Mouse (Mus musculus): Measurements from ENCODE around the gene Med28. TPM values are rescaled to one million over a fixed set of nuclear protein-coding genes. Genes with fewer than 3 reads are reported as not detected.

Med28 gene
- polyA plus RNA-seq, 1 experiment from 2014 or later = 292 TPM

DNA sequence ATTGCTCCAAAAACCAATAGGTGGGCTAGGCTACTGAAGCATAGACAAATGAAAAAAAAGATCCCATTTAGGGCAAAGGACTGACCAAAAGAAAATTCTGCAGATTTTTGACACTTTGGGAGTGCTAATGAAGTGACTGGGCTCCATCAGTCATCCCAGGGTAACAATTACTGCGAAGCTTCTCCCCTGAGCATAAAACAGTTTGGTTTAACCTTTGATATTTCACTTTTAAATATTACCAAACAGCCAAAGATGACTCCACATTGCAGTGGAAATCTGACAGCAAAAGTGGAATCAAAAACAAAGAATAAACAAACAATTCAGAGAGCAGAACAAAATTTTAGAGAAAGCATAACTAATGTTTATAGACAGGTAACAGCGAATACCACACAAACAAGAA is 38.9 kb upstream of the Med28 start:
- no peaks in the 10 kb centered on the region for H3K36me3 ChIP-seq (ENCODE audit: control insufficient read depth, insufficient read depth, low read length)
- no peak for ATAC-seq (ENCODE audit: low FRiP score)
- no peak overlapping the region for H3K4me3 ChIP-seq (ENCODE audit: low read depth, low read length)
- H3K27me3 ChIP-seq (ENCODE audit: control insufficient read depth, insufficient read depth, low read length) = no peaks in the 10 kb centered on the region
- H3K27ac ChIP-seq (ENCODE audit: low read depth, low read length) = no peak overlapping the region
- H3K4me2 ChIP-seq (replicated peaks; ENCODE audit: low read depth, low read length) = no peak overlapping the region
- 83% methylated on average over 2 of the region's 2 CpGs for WGBS
- DNase-seq (ENCODE audit: low spot score) = no peak
- no peaks in the 10 kb centered on the region for H3K9me3 ChIP-seq (ENCODE audit: control insufficient read depth, low read length)
- H3K4me1 ChIP-seq (replicated peaks; ENCODE audit: control insufficient read depth, insufficient read depth, low read length) = no peaks in the 10 kb centered on the region
- no peak overlapping the region for H3K9ac ChIP-seq (ENCODE audit: low read depth, low read length)

GRCm38 (mm10) chr5:45482607-45483006 is 37.4 kb upstream of the Med28 start:
- DNase-seq (ENCODE audit: low spot score) (no peak), ATAC-seq (ENCODE audit: low FRiP score) (no peak)
- no peaks in the 10 kb centered on the region for H3K27me3 ChIP-seq (ENCODE audit: control insufficient read depth, insufficient read depth, low read length)
- no peak overlapping the region for H3K27ac ChIP-seq (ENCODE audit: low read depth, low read length)
- H3K9ac ChIP-seq (ENCODE audit: low read depth, low read length) = no peak overlapping the region
- no peaks in the 10 kb centered on the region for H3K36me3 ChIP-seq (ENCODE audit: control insufficient read depth, insufficient read depth, low read length)
- 83% methylated on average over 3 of the region's 3 CpGs for WGBS
- H3K4me1 ChIP-seq (replicated peaks; ENCODE audit: control insufficient read depth, insufficient read depth, low read length) = no peaks in the 10 kb centered on the region
- H3K9me3 ChIP-seq (ENCODE audit: control insufficient read depth, low read length) = no peaks in the 10 kb centered on the region
- no peak overlapping the region for H3K4me3 ChIP-seq (ENCODE audit: low read depth, low read length)
- H3K4me2 ChIP-seq (replicated peaks; ENCODE audit: low read depth, low read length) = no peak overlapping the region

GRCm38 (mm10) chr5:45483654-45484053 is 36.4 kb upstream of the Med28 start:
- H3K27me3 ChIP-seq (ENCODE audit: control insufficient read depth, insufficient read depth, low read length) = no peaks in the 10 kb centered on the region
- H3K9ac ChIP-seq (ENCODE audit: low read depth, low read length) = no peak overlapping the region
- 88% methylated on average over 1 of the region's 1 CpGs for WGBS
- H3K4me3 ChIP-seq (ENCODE audit: low read depth, low read length) = no peak overlapping the region
- no peaks in the 10 kb centered on the region for H3K4me1 ChIP-seq (replicated peaks; ENCODE audit: control insufficient read depth, insufficient read depth, low read length)
- ATAC-seq (ENCODE audit: low FRiP score) = no peak
- H3K27ac ChIP-seq (ENCODE audit: low read depth, low read length) = no peak overlapping the region
- H3K36me3 ChIP-seq (ENCODE audit: control insufficient read depth, insufficient read depth, low read length) = no peaks in the 10 kb centered on the region
- no peak overlapping the region for H3K4me2 ChIP-seq (replicated peaks; ENCODE audit: low read depth, low read length)
- no peak for DNase-seq (ENCODE audit: low spot score)
- H3K9me3 ChIP-seq (ENCODE audit: control insufficient read depth, low read length) = no peaks in the 10 kb centered on the region

DNA sequence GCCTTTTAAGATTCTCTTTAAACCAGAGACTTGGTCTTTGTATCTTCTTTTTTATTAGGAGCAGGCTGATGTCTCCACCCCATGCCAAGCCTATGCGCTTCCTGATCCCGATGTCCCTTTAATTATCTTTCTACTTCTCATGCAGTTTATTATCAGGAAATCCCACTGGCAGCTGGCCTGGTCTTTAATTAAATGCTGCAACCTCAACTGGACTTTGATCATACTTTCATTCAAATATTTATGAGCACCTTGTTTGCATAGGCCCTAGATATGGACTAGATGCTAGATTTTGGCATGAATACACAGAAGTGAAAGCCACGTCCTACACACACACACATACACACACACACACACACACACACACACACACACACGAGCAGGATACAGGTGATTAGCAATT is 28.3 kb upstream of the Med28 start:
- H3K4me1 ChIP-seq (replicated peaks; ENCODE audit: control insufficient read depth, insufficient read depth, low read length) = no peaks in the 10 kb centered on the region
- 87% methylated on average over 4 of the region's 4 CpGs for WGBS

GRCm38 (mm10) chr5:45493191-45494092 is 26.6 kb upstream of the Med28 start, which contains the start of gene Lap3:
TSS of gene Lap3 (plus strand) at chr5:45493374.
- under 1% methylated on average over 70 of the region's 78 CpGs for WGBS
- no peaks in the 10 kb centered on the region for H3K9me3 ChIP-seq (ENCODE audit: control insufficient read depth, low read length)
- H3K9ac ChIP-seq (ENCODE audit: low read depth, low read length) = peak within 1 kb of the TSS; percentile 72
- no peaks in the 10 kb centered on the region for H3K4me1 ChIP-seq (replicated peaks; ENCODE audit: control insufficient read depth, insufficient read depth, low read length)
- H3K27ac ChIP-seq (ENCODE audit: low read depth, low read length) = no peak within 1 kb of the TSS
- ATAC-seq (ENCODE audit: low FRiP score) (peak; percentile 97), DNase-seq (ENCODE audit: low spot score) (peak; percentile 99)
- H3K4me3 ChIP-seq (ENCODE audit: low read depth, low read length) = peak within 1 kb of the TSS; percentile 55
- peak within 1 kb of the TSS; percentile 70 for H3K4me2 ChIP-seq (replicated peaks; ENCODE audit: low read depth, low read length)
- H3K36me3 ChIP-seq (ENCODE audit: control insufficient read depth, insufficient read depth, low read length) = no peaks in the 10 kb centered on the region
- H3K27me3 ChIP-seq (ENCODE audit: control insufficient read depth, insufficient read depth, low read length) = no peaks in the 10 kb centered on the region

More for the DNA sequence above, 28.3 kb upstream of the Med28 start:
- no peaks in the 10 kb centered on the region for H3K27me3 ChIP-seq (ENCODE audit: control insufficient read depth, insufficient read depth, low read length)
- DNase-seq (ENCODE audit: low spot score) (no peak), ATAC-seq (ENCODE audit: low FRiP score) (no peak)
- no peaks in the 10 kb centered on the region for H3K9me3 ChIP-seq (ENCODE audit: control insufficient read depth, low read length)
- H3K27ac ChIP-seq (ENCODE audit: low read depth, low read length) = no peak overlapping the region
- no peaks in the 10 kb centered on the region for H3K36me3 ChIP-seq (ENCODE audit: control insufficient read depth, insufficient read depth, low read length)
- no peak overlapping the region for H3K9ac ChIP-seq (ENCODE audit: low read depth, low read length)
- H3K4me3 ChIP-seq (ENCODE audit: low read depth, low read length) = no peak overlapping the region
- H3K4me2 ChIP-seq (replicated peaks; ENCODE audit: low read depth, low read length) = no peak overlapping the region

- 0 out of 2 replicates have a peak, but pooled peaks have one; percentile 1 for ATAC-seq (ENCODE audit: low FRiP score)
- 68% methylated on average over 9 of the region's 9 CpGs for WGBS
- H3K27me3 ChIP-seq (ENCODE audit: control insufficient read depth, insufficient read depth, low read length) = no peaks in the 10 kb centered on the region
- peak overlapping the region; percentile 70 for H3K4me2 ChIP-seq (replicated peaks; ENCODE audit: low read depth, low read length)
- peak overlapping the region; percentile 55 for H3K4me3 ChIP-seq (ENCODE audit: low read depth, low read length)
- H3K9ac ChIP-seq (ENCODE audit: low read depth, low read length) = peak overlapping the region; percentile 72
- peak; percentile 5 for DNase-seq (ENCODE audit: low spot score)
- H3K27ac ChIP-seq (ENCODE audit: low read depth, low read length) = no peak overlapping the region
- no peaks in the 10 kb centered on the region for H3K4me1 ChIP-seq (replicated peaks; ENCODE audit: control insufficient read depth, insufficient read depth, low read length)
- no peaks in the 10 kb centered on the region for H3K36me3 ChIP-seq (ENCODE audit: control insufficient read depth, insufficient read depth, low read length)
- H3K9me3 ChIP-seq (ENCODE audit: control insufficient read depth, low read length) = no peaks in the 10 kb centered on the region
Observed at GRCm38 (mm10) chr5:45494093-45494755, 25.8 kb upstream of the Med28 start.

GRCm38 (mm10) chr5:45495429-45495975 is 24.5 kb upstream of the Med28 start:
- no peak overlapping the region for H3K4me2 ChIP-seq (replicated peaks; ENCODE audit: low read depth, low read length)
- DNase-seq (ENCODE audit: low spot score) (no peak), ATAC-seq (ENCODE audit: low FRiP score) (no peak)
- no peaks in the 10 kb centered on the region for H3K27me3 ChIP-seq (ENCODE audit: control insufficient read depth, insufficient read depth, low read length)
- 84% methylated on average over 3 of the region's 3 CpGs for WGBS
- no peak overlapping the region for H3K4me3 ChIP-seq (ENCODE audit: low read depth, low read length)
- no peaks in the 10 kb centered on the region for H3K36me3 ChIP-seq (ENCODE audit: control insufficient read depth, insufficient read depth, low read length)
- no peak overlapping the region for H3K9ac ChIP-seq (ENCODE audit: low read depth, low read length)
- no peaks in the 10 kb centered on the region for H3K9me3 ChIP-seq (ENCODE audit: control insufficient read depth, low read length)
- H3K27ac ChIP-seq (ENCODE audit: low read depth, low read length) = no peak overlapping the region
- H3K4me1 ChIP-seq (replicated peaks; ENCODE audit: control insufficient read depth, insufficient read depth, low read length) = no peaks in the 10 kb centered on the region

DNA sequence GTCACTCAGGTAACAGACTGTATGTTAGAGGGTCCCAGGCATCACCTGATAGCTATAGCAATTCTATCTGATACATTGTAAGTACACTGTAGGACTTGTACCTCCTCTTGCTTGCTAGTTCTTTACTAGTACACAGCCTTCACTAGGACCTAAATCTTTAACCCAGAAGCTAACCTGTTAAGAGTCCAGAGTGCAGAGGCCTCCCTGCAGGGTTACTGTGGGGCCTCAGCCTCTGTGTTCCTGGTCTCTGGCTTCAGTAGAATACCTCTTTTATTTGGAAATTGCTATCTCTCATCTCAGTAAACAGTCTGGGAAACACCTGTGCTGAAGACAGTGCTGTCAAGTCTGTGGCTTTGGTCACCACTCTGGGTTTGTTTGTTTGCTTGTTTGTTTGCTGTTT is 24.0 kb upstream of the Med28 start:
- Histone ChIP-seq H3K27ac (ENCODE audit: low read depth, low read length) (no peak overlapping the region), H3K4me1 (replicated peaks; ENCODE audit: control insufficient read depth, insufficient read depth, low read length) (no peaks in the 10 kb centered on the region), H3K4me2 (replicated peaks; ENCODE audit: low read depth, low read length) (no peak overlapping the region), H3K4me3 (ENCODE audit: low read depth, low read length) (no peak overlapping the region), H3K27me3 (ENCODE audit: control insufficient read depth, insufficient read depth, low read length) (no peaks in the 10 kb centered on the region), H3K9me3 (ENCODE audit: control insufficient read depth, low read length) (no peaks in the 10 kb centered on the region), H3K36me3 (ENCODE audit: control insufficient read depth, insufficient read depth, low read length) (no peaks in the 10 kb centered on the region), H3K9ac (ENCODE audit: low read depth, low read length) (no peak overlapping the region)
- ATAC-seq (ENCODE audit: low FRiP score) (no peak), DNase-seq (ENCODE audit: low spot score) (no peak)

All from hindbrain, embryonic 11.5 days (tissue).